Mouse (Mus musculus) NIH3T3 (cell line): ENCODE results near the gene Kcnt1.

Experiments
- DNase-seq: peaks from one replicate; pipeline ENCODE4 v3.0.0-alpha.2; 2012; ENCODE audit warnings: low read depth

Kcnt1 gene

DNA sequence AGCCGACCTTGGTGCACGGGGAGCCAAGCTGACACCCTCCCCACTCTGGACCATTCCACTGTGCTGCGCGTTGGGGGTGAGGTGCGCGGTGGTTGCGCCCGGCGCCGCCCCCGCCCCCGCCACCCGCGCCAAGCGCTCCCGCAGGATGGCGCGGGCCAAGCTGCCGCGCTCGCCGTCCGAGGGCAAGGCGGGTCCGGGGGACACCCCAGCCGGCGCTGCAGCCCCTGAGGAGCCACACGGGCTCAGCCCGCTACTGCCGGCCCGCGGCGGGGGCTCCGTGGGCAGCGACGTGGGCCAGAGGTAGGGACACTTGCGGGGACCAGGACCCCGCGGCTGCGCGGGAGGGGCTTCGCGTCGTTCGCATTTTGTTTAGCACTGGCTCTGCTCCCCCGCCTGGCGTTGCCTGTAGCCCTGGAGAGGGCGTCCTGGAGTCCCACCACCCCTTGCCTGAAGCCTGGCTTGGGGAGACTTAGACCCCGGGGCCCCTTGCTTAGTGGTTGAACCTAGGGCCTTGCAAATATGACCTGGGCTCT is 14.3 kb downstream of the Kcnt1 start:
- no peak for DNase-seq

DNA sequence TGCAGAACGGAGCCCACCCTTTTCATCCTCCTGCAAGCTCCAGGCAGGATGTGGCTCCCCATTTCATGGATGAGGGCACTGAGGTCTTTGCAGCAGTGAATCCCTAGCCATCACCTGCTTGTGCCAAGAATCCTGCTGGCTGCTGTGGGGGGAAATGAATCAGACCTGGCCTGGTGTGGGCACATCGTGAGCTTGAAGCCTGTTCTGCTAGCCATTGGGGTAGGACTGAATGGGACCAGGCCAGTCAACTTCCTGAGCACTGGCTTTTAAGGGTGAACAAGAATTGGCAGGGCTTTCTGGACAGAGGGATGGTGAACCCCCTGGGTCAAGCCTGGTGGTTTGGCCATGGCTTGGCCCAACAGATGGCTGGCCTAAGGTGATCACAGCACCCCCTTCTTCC is 15.0 kb downstream of the Kcnt1 start:
- no peak for DNase-seq

GRCm38 (mm10) chr2:25879061-25879460 is 15.5 kb downstream of the Kcnt1 start:
- no peak for DNase-seq

GRCm38 (mm10) chr2:25882276-25882675 is 18.7 kb downstream of the Kcnt1 start:
- DNase-seq = no peak

DNA sequence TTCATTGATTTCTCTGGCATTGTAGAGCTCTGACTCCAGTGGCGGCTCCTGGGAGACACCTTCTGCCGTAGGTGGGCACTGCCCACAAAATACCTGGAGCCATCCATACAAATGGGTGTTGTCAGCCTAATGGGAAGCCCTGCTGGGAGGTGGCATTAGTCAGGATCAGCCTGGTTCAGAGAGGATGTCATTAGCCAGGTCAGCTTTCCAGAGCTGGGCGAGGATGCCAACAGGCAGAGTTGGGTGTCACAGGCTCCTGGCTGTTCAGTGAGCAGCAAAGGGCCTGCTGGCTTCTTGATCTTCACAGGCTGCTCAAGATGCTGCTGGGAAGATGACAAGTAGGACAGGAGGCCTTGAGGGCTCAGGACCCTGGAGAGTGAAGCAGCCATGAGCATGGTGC is 21.2 kb downstream of the Kcnt1 start:
- no peak for DNase-seq

GRCm38 (mm10) chr2:25887226-25887625 is 23.7 kb downstream of the Kcnt1 start:
- DNase-seq = no peak

DNA sequence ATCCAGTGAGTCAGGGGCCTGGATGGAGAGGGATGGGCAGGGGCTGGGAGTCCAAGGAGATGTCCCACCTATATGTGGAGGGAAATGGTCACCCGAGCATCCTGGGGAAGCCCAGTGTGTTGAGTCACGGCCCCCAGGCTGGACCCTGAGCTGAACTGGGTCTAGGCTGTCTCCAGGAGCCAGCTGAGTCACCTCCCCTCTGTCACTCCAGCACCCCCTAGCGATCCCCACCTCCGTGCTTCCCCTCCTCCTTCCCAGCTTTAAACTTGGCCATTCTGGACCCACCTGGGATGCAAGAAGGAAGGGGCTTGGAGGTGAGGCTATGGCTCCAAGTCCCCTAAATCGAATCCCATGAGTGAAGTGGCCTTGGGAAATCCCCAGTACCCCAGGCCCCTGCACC is 24.6 kb downstream of the Kcnt1 start:
- DNase-seq = peak; percentile 15

GRCm38 (mm10) chr2:25892440-25892839 is 28.9 kb downstream of the Kcnt1 start:
- DNase-seq = peak; percentile 14

- DNase-seq = no peak
Measured at GRCm38 (mm10) chr2:25898970-25899369, 35.4 kb downstream of the Kcnt1 start.

- no peak for DNase-seq
Measured at GRCm38 (mm10) chr2:25909872-25910271, 46.3 kb downstream of the Kcnt1 start.

GRCm38 (mm10) chr2:25913247-25913646 is 49.7 kb downstream of the Kcnt1 start:
- DNase-seq = peak; percentile 30

DNA sequence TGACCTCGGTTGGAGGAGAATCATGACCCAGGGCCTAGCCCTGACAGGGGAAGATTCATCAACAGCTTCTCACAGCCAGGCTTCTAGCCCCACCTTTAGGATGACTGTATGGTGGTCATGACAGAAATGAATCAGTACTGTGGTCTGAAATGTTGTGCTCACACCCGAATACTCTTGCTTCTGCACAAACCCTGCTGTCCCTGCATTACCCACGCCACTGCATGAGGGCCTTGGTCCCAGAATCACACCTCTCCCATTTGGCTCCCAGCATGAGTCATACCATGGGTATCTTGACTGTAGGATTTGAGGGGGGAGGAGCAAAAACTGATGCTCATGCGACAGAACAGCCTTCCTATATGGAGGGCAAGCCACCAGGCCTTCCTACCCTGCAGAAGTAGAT is 50.7 kb downstream of the Kcnt1 start:
- peak; percentile 53 for DNase-seq

- no peak for DNase-seq
Measured at GRCm38 (mm10) chr2:25914821-25915220, 51.3 kb downstream of the Kcnt1 start.

DNA sequence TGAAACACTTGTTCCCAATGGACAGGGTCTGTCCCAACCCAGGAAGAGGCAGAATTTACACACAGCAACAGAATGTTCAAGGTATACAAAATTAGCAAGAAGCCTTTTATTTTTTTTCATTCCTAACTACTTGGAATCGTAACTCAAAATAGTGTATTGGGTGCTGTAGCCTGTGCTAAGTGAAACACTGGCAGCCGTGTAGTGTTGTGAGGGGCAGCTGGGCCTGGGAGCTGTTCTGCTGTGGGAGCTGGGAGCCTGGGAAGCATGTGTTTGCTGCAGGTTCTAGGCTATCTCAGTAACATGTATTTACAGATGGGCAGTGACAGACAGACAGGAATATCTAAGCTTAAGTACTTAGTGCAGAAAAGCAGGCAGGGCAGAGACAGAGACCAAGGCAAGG is 54.9 kb downstream of the Kcnt1 start:
- no peak for DNase-seq

DNA sequence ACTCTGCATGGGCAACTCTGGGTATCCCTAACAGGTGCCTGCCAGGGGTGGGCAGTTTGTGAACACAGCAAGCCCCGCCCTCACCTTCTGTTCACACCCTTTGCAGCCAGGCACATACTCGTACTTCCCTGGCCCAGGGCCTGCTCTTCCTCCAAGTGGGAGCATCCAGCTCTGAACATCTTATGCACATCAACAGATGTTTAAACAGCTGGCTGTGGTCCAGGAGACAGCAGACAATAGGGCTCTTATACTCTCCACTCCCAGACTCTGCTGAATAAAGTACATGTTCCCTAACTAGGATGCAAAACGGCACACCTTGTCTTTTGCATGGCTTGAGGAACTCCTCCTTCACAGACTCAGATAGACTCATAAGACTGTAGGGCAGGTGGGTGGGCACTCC is 56.4 kb downstream of the Kcnt1 start:
- peak; percentile 67 for DNase-seq

DNA sequence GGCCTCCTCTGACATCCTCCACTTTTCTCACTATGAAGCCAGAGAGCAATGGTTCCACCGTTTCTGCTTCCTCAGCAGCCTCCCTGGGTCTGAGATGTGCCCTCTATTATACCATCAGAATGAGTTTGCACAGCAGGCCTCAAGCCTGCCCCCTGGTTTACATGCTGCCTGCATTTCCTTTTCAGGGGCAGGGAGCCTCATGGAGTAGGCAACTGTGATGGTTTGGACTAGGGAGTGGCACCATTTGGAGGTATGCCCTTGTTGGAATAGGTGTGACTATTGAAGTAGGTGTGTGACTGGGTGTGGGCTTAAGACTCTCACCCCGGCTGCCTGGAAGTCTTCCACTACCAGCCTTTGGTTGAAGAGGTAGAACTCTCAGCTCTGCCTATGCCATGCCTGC is 60.3 kb downstream of the Kcnt1 start:
- no peak for DNase-seq

DNA sequence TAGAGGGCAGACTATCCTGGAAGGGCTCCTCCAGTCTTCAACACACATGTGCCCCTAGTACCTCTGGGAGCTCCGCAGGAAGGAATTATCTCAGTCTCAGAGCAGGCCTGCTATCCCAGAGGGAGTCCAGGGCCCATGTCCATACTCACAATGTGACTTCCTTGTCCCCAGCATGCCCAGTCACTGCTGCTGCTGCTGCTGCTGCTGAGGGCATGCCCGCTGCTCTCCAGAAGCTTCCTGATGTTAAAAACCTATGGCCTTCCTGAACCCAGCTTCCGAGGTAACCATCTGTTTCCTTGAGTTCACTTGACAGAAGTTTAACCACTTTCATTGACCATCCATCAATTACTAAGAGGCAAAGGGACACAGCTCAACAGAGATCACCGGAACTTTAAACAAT is 61.4 kb downstream of the Kcnt1 start:
- DNase-seq = no peak

DNA sequence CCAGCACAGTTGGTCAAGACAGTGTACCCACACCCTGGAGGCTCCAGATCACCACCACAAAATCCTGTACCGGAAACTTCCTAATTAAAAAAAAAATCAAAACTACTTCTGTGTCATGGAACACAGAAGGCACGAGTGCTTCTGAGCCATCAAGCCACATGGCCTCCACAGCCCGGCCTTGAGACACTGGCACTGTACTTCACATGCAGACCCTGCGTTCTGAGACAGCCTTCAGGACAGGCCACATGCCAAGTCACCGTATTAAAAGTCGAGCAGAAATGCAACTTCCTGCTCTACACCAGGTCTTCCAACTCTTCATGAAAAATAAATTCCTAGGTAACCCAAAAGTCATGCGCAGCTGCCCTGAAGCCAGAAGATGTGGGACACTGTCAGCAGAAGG is 64.3 kb downstream of the Kcnt1 start:
- DNase-seq = no peak

GRCm38 (mm10) chr2:25931249-25931859 is 67.8 kb downstream of the Kcnt1 start:
- DNase-seq = peak; percentile 61

DNA sequence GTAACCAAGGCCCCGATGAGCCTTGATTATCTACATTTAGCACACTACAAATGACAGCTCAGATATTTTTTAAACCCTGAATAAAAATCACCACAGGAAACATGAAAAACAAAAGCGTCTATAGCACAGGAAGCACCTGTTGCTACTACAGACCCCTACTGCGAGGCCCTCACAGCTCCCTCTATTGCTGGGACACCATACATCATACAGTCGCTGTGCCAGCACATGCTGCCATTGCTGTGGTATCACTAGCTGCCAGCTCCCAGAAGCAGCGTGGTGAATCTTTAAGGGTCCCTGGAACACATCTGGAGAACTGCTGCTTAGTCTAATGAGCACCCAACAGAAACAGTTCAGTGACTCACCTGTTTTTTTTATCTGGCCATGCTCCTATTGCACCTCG is 77.0 kb downstream of the Kcnt1 start:
- no peak for DNase-seq

DNA sequence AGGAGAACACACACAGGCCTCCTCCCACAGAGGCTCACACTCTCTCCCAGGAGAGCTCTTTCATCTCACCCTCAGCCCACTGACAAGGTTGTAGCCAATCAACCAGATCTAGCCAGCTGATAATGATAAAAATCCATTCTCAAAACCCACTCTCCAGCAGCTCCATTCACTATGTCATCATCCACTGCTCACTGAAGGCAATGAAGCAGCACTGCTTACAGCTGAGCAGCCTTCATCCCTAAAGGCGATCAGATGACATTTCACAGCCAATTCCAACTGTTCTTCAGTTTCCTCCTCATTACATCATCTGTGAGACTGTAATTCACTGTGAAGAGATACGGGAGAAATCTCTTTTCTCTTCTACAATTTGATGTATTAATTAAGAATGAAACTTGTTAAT is 80.3 kb downstream of the Kcnt1 start:
- DNase-seq = no peak

DNA sequence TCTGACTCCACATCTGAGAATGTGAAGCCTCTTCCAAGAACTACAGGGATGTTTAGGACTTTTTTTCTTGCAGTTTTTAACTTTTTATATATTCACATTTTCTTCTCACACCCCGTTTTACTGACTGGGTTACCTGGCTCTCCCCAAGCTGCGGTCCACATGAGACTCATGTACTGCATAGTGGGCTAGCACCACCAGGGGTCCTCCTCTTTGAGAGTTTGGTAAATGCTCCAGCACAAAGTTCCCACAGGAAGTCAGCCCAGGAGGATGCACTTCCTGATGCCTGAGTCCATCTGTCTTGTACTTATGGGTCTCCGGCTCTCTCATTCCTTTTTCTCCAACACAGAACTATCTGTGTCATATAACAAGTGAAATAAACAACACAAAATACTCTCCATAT is 84.4 kb downstream of the Kcnt1 start:
- peak; percentile 62 for DNase-seq

- DNase-seq = no peak
Measured at GRCm38 (mm10) chr2:25949291-25949690, 85.8 kb downstream of the Kcnt1 start.
